Mouse (Mus musculus): ENCODE measurements around the gene 1700019D03Rik. TPM values are rescaled to one million over a fixed set of nuclear protein-coding genes. Genes with fewer than 3 reads are reported as not detected.

Gene 1700019D03Rik
- polyA plus RNA-seq (2015; fragmentation: Nextera tagmentation; extraction: Ambion mirVana): 8.7 and 10.2 TPM in 2 replicates

DNA sequence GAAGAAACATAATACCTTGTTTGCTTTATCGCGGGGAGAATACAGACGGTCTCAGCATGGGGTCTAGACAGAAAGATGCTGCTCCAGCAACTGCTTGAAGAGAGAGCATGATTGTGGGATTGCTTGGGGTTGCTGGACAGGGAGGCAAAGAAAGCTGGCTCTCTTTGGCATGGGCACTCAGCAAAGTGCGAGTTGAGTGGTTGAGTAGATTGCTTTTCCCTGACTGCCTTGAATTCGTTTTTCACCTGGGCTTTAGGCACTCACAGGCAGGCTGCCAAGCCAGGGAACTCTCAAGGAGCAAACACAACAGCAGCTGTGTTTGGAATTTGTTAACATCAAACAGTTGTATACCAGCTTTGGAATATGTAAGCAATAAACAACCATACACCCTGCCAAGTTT is at the start of gene 1700019D03Rik:
Gene 1700019D03Rik (minus strand): TSS at position 101 of the 400 bp plus-strand sequence.
- no peaks in the 10 kb centered on the region for H3K9me3 ChIP-seq (replicated peaks)
- no peaks in the 10 kb centered on the region for H3K36me3 ChIP-seq (replicated peaks)
- ATAC-seq (ENCODE audit: insufficient read depth): no peak
- no peaks in the 10 kb centered on the region for H3K4me1 ChIP-seq (replicated peaks)
- no peak within 1 kb of the TSS for H3K27ac ChIP-seq (replicated peaks)
- 58% methylated on average over 5 of the region's 5 CpGs for WGBS (ENCODE audit: insufficient replicate concordance)
- H3K27me3 ChIP-seq: no peaks in the 10 kb centered on the region
- H3K4me3 ChIP-seq (replicated peaks): no peak within 1 kb of the TSS
- H3K4me2 ChIP-seq: no peak within 1 kb of the TSS
- H3K9ac ChIP-seq: no peak within 1 kb of the TSS

DNA sequence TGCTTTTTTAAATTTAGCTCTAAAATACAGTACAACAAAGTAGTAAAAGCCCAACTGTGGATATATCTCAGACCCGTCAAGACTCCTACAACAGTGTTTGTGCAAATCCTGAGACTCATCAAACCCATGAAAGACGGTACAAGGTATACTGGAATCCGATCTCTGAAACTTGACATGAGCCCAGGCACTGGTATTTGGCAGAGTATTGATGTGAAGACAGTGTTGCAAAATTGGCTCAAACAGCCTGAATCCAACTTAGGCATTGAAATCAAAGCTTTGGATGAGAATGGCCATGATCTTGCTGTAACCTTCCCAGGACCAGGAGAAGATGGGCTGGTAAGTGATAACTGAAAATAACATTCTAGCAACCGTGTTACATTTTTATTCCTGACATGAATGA is 43.9 kb upstream of the 1700019D03Rik start:
- Histone ChIP-seq H3K27ac (replicated peaks) (no peak overlapping the region), H3K27me3 (no peaks in the 10 kb centered on the region), H3K9ac (no peak overlapping the region), H3K9me3 (replicated peaks) (no peaks in the 10 kb centered on the region), H3K4me2 (no peak overlapping the region), H3K36me3 (replicated peaks) (no peaks in the 10 kb centered on the region), H3K4me1 (replicated peaks) (no peaks in the 10 kb centered on the region), H3K4me3 (replicated peaks) (no peak overlapping the region)
- WGBS (ENCODE audit: insufficient replicate concordance): 57% methylated on average over 4 of the region's 4 CpGs
- no peak for ATAC-seq (ENCODE audit: insufficient read depth)

- H3K4me3 ChIP-seq (replicated peaks): no peak overlapping the region
- WGBS (ENCODE audit: insufficient replicate concordance): 63% methylated on average over 13 of the region's 13 CpGs
- H3K27me3 ChIP-seq: no peaks in the 10 kb centered on the region
- no peak overlapping the region for H3K27ac ChIP-seq (replicated peaks)
- H3K36me3 ChIP-seq (replicated peaks): no peaks in the 10 kb centered on the region
- no peaks in the 10 kb centered on the region for H3K4me1 ChIP-seq (replicated peaks)
- no peak for ATAC-seq (ENCODE audit: insufficient read depth)
- no peak overlapping the region for H3K4me2 ChIP-seq
- H3K9me3 ChIP-seq (replicated peaks): no peaks in the 10 kb centered on the region
- no peak overlapping the region for H3K9ac ChIP-seq
Observed at GRCm38 (mm10) chr1:53061871-53062608, 42.1 kb upstream of the 1700019D03Rik start.

- Histone ChIP-seq H3K4me2 (no peak within 1 kb of the TSS), H3K27ac (replicated peaks) (no peak within 1 kb of the TSS), H3K9ac (no peak within 1 kb of the TSS), H3K4me3 (replicated peaks) (no peak within 1 kb of the TSS), H3K27me3 (no peaks in the 10 kb centered on the region), H3K4me1 (replicated peaks) (no peaks in the 10 kb centered on the region), H3K36me3 (replicated peaks) (no peaks in the 10 kb centered on the region), H3K9me3 (replicated peaks) (no peaks in the 10 kb centered on the region)
- ATAC-seq (ENCODE audit: insufficient read depth): no peak
- 63% methylated on average over 6 of the region's 6 CpGs for WGBS (ENCODE audit: insufficient replicate concordance)
Observed at GRCm38 (mm10) chr1:53061340-53061739, 41.4 kb upstream of the 1700019D03Rik start, which contains the start of gene Mstn. TSS of gene Mstn (plus strand) at chr1:53061640.

- Histone ChIP-seq H3K9me3 (replicated peaks) (no peaks in the 10 kb centered on the region), H3K27me3 (no peaks in the 10 kb centered on the region), H3K36me3 (replicated peaks) (no peaks in the 10 kb centered on the region), H3K4me2 (no peak overlapping the region), H3K4me3 (replicated peaks) (no peak overlapping the region), H3K4me1 (replicated peaks) (no peaks in the 10 kb centered on the region), H3K27ac (replicated peaks) (no peak overlapping the region), H3K9ac (no peak overlapping the region)
- ATAC-seq (ENCODE audit: insufficient read depth): no peak
- WGBS (ENCODE audit: insufficient replicate concordance): 64% methylated on average over 8 of the region's 8 CpGs
Observed at GRCm38 (mm10) chr1:53060499-53060898, 40.5 kb upstream of the 1700019D03Rik start.

DNA sequence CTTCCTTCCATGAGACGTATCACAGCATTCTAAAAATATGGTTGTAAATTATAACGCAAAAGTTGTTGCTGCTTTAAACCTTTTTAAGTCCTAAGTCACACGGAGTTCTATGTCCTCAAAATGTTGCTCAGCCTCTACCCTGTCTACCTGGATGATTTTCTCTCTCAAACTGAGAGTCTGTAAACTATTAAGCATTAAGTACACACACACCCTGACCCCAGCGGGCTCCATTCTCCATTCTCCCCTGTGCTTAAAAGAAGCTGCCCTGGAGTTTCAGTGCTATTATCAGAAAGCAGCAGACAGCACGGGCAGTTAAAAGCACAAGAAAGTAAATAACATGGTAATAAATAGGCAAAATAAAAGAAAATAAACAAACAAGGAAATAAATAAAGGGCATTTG is 39.1 kb upstream of the 1700019D03Rik start:
- Histone ChIP-seq H3K4me2 (no peak overlapping the region), H3K36me3 (replicated peaks) (no peaks in the 10 kb centered on the region), H3K4me3 (replicated peaks) (no peak overlapping the region), H3K27me3 (no peaks in the 10 kb centered on the region), H3K27ac (replicated peaks) (no peak overlapping the region), H3K9me3 (replicated peaks) (no peaks in the 10 kb centered on the region), H3K4me1 (replicated peaks) (no peaks in the 10 kb centered on the region), H3K9ac (no peak overlapping the region)
- WGBS (ENCODE audit: insufficient replicate concordance): 50% methylated on average over 5 of the region's 5 CpGs
- ATAC-seq (ENCODE audit: insufficient read depth): peak; percentile 70; the same call in 1 of the 2 replicates

DNA sequence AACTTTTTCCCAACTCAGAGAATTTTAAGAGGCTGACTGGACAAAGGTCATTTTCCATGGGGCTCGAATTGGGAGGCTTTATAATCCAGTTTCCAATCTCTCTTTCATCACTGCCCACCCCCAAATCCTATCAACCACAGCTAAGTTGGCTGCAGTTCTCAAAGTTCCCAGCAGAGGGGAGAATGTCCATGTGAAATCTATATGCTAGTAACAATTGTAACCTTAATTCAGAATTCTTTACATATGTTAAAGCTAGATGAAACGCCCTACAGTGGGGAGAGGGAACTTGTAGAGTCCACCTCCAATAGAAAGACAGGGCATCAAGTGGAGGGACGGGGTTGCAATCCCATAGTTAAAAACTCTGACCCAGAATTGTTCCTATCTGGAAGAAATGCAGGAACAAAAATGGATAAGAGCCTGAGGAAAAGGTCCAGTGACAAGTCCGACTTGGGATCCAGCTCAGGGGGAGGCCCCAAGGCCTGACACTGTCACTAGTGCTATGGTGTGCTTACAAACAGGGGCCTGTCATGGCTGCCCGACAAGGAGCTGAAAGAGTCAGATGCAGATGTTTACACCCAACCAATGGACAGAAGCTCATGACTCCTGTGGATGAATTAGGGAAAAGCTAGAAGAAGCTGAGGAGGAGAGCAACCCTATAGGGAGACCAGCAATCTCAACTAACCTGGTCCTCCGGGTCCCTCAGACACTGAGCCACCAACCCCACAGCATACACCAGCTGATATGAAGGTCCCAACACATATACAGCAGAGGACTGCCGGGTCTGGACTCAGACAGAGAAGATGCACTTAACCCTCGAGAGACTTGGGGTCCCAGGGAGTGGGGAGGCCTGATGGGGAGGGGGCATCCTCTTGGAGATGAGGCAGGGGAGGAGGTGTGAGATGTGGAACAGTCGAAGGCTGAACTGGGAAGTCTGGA is 33.4 kb upstream of the 1700019D03Rik start:
- Histone ChIP-seq H3K4me3 (replicated peaks) (no peak overlapping the region), H3K27me3 (no peaks in the 10 kb centered on the region), H3K9me3 (replicated peaks) (no peaks in the 10 kb centered on the region), H3K27ac (replicated peaks) (no peak overlapping the region), H3K4me1 (replicated peaks) (no peaks in the 10 kb centered on the region), H3K36me3 (replicated peaks) (no peaks in the 10 kb centered on the region), H3K4me2 (no peak overlapping the region), H3K9ac (no peak overlapping the region)
- WGBS (ENCODE audit: insufficient replicate concordance): 35% methylated on average over 9 of the region's 9 CpGs
- ATAC-seq (ENCODE audit: insufficient read depth): no peak

- no peaks in the 10 kb centered on the region for H3K4me1 ChIP-seq (replicated peaks)
- H3K27me3 ChIP-seq: no peaks in the 10 kb centered on the region
- no peak for ATAC-seq (ENCODE audit: insufficient read depth)
- H3K27ac ChIP-seq (replicated peaks): no peak overlapping the region
- no peak overlapping the region for H3K4me3 ChIP-seq (replicated peaks)
- no peak overlapping the region for H3K4me2 ChIP-seq
- 58% methylated on average over 8 of the region's 8 CpGs for WGBS (ENCODE audit: insufficient replicate concordance)
- H3K9me3 ChIP-seq (replicated peaks): no peaks in the 10 kb centered on the region
- H3K36me3 ChIP-seq (replicated peaks): no peaks in the 10 kb centered on the region
- H3K9ac ChIP-seq: no peak overlapping the region
Observed at GRCm38 (mm10) chr1:53049763-53050427, 29.9 kb upstream of the 1700019D03Rik start.

DNA sequence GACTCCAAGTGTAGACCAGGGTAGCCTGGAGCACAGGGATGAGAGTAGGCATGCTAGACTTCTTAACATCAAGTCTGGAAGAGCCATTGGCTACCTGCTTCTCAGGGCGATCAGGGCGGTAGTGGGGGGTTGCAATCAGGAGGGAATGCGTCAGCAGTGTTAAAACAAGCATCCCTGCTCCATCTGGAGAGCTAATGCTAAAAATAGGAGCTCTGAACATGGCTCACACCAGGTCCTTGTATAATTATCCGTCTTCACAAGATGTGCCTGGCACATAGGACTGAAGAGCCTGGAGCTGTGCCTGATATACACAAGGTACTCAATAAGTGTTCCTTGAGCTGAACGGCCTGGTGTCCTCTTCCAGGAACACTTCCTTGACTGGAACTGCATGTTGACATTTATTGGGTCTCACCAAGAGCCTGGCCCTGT is 17.5 kb upstream of the 1700019D03Rik start:
- H3K36me3 ChIP-seq (replicated peaks): no peaks in the 10 kb centered on the region
- no peak for ATAC-seq (ENCODE audit: insufficient read depth)

DNA sequence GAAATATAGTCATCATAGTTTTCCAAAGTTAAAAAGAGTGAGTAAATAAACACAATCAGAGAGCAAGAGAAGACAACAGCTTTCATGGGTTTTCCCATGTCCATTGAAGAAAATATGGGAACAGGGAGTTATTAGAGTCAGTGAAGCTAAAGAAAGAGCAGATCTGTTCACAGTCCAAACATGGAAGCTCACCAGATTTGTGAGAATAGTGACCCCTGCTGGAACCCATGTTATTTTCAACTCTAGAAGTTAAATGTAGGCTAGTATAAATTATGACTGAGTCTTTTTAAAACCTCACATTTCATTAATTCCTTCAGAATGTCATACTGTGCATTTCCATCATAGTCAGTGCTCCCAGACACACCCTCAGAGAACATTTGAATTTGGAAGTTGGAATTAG is 12.6 kb upstream of the 1700019D03Rik start:
- no peaks in the 10 kb centered on the region for H3K9me3 ChIP-seq (replicated peaks)
- H3K4me1 ChIP-seq (replicated peaks): no peaks in the 10 kb centered on the region
- no peak overlapping the region for H3K4me2 ChIP-seq
- no peaks in the 10 kb centered on the region for H3K36me3 ChIP-seq (replicated peaks)
- ATAC-seq (ENCODE audit: insufficient read depth): no peak
- H3K9ac ChIP-seq: no peak overlapping the region
- H3K27me3 ChIP-seq: no peaks in the 10 kb centered on the region
- no peak overlapping the region for H3K27ac ChIP-seq (replicated peaks)
- H3K4me3 ChIP-seq (replicated peaks): no peak overlapping the region

More for the DNA sequence above, 17.5 kb upstream of the 1700019D03Rik start:
- no peaks in the 10 kb centered on the region for H3K27me3 ChIP-seq
- no peak overlapping the region for H3K27ac ChIP-seq (replicated peaks)
- H3K9ac ChIP-seq: no peak overlapping the region
- no peaks in the 10 kb centered on the region for H3K4me1 ChIP-seq (replicated peaks)
- WGBS (ENCODE audit: insufficient replicate concordance): 60% methylated on average over 5 of the region's 5 CpGs
- no peaks in the 10 kb centered on the region for H3K9me3 ChIP-seq (replicated peaks)
- H3K4me3 ChIP-seq (replicated peaks): no peak overlapping the region
- no peak overlapping the region for H3K4me2 ChIP-seq

Measured in liver, embryonic 15.5 days (tissue).